Mouse (Mus musculus) layer of hippocampus, adult 8-10 months (tissue): ENCODE measurements at regions not wholly inside any gene's neighbourhood (a gene's known extent, or its start where the extent isn't known, plus 50 kb on each side); places are given as distances from the start of the nearest gene placed in this dataset.

Source experiments
- DNase-seq, 2 experiments: peaks; one replicate each; pipeline ENCODE4 v3.0.0; 2022; ENCODE audit warnings: low spot score in 2 of 2

- no peak for DNase-seq
Observed at GRCm38 (mm10) chr8:101815121-101815520, 970.3 kb downstream of the Cdh11 start.

GRCm38 (mm10) chr8:101803561-101803960 is 981.9 kb downstream of the Cdh11 start:
- no peak for DNase-seq

GRCm38 (mm10) chr8:101802119-101802518 is 983.3 kb downstream of the Cdh11 start:
- no peak for DNase-seq

DNA sequence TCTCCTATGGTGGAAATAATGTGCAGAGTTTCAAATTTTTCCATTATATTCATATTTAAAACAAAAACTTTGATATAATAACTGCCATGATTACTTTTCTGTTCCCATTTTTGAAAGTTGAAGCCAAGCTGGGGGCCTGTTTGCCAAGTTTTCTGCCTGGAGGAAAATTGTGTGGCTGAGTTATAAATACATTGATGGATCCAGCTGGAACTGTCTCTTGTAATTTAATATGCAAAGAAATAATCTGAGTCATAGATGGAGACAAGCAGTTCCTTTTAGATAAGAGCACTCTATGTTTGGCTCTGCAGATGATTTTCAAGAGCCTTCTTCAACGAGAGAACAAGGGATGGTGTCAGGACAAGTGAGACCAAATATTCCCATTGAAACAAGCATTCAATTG is 994.7 kb downstream of the Cdh11 start:
- DNase-seq: peak; percentile 32

GRCm38 (mm10) chr8:101786876-101787275 is 998.6 kb downstream of the Cdh11 start:
- DNase-seq: no peak

DNA sequence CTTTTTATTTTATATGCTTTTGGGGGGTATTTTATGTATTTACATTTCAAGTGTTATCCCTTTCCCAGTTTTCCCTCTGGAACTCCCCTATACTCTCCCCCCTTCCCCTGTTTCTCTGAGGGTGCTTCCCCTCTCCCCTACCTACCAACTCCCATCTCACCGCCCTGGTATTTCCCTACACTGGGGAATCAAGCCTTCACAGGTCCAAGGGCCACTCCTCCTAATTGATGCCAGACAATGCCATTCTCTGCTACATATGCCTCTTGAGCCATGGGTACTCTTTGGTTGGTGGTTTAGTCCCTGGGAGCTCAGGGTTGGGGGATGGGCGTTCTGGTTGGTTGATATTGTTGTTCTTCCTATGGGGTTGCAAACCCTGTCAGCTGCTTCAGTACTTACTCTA is 1002.9 kb downstream of the Cdh11 start:
- DNase-seq: no peak

DNA sequence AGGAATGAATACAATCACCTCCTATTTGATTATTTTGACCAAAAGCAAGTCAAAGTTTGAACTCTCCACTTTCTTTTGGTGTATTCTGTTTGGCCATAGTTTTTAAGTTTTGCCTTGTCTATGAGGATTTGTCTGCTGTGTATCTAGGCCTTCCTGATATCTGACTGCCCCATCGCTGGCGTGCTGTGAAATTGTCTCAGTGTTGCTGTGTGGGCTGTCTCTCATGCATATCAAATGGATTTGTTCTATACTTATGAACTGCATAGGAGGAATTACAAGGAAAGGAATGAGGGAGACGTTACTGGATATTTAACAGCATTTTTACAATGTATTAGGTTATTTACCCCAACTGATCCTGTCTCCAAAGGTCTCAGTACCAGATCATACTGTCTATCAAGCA is 1003.5 kb downstream of the Cdh11 start:
- DNase-seq: no peak

GRCm38 (mm10) chr8:101779966-101780365 is 1005.5 kb downstream of the Cdh11 start:
- no peak for DNase-seq

DNA sequence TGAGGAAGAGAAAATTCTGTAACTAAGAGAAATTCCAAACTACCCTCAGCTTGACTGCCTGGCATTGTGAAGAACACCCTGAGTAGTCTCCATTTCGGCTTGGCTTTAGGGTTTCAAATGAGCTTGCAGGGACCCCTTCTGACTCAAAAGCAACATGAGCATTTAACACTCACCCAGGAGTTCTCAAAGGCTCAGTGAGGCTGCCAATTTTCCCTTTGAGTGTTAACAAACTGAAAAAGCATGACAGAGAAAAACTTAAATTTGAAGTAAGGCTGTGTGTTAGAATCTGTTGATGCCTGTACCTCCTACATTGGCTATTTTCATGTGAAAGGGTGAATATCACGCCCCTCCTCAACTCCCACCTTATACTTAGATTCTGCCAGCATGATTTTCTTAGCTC is 1017.9 kb downstream of the Cdh11 start:
- DNase-seq: no peak
